Comparison of ENCODE assay signal across 10 mouse cellular contexts in the genomic region with DNA sequence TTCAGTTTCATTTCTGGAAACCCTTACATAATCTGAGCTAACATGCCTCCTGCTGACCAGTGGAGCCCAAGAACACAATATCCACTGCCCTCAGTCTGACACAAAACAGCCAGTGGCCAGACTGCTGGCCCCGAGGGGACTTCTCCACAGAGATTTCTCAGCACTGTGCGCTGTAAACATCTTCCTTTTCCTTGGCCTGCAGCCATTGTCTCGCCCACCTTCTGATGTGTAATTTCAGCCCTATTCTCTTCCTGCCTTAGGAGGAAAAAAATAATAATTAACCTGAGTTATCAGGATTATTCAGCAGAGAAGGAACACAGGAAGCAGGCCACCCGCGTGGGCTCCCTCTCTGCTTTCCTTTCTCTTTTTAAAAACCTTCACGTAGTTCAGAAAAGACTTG.
DNase-seq lines count a peak whose midpoint lies in the region; ATAC-seq and TF ChIP-seq lines count a peak whose summit lies in the region.
"Had no signal": no experiment of that assay in that cellular context is flagged by ENCODE, and none has a peak within 500 bp of the region (broad histone marks: within the 10 kb centered on the region; RNA-seq: fewer than 3 reads in every experiment).

No protein-coding gene starts in this region.

- H3K4me2 ChIP-seq in heart, embryonic 13.5 days = peak overlapping the region; percentile 11; the same call in 1 of the 2 replicates
- H3K4me2 ChIP-seq in lung, embryonic 14.5 days = no peak overlapping the region
- H3K4me2 ChIP-seq in midbrain, postnatal 0 days (ENCODE audit: low read depth, low read length, poor library complexity, severe bottlenecking) = no peak overlapping the region
- H3K4me2 ChIP-seq: limb, embryonic 13.5 days had no signal

- no peaks in the 10 kb centered on the region for H3K4me1 ChIP-seq in heart, embryonic 10.5 days
- H3K4me1 ChIP-seq in heart, embryonic 13.5 days = peaks cover 6% of the 10 kb centered on the region; the same call in 1 of the 2 replicates
- no peaks in the 10 kb centered on the region for H3K4me1 ChIP-seq in lung, embryonic 14.5 days (ENCODE audit: insufficient read depth)
- no peaks in the 10 kb centered on the region for H3K4me1 ChIP-seq in midbrain, postnatal 0 days (ENCODE audit: insufficient read depth, low read length)
- H3K4me1 ChIP-seq: limb, embryonic 13.5 days had no signal

- 59% methylated on average over 6 of the region's 6 CpGs for WGBS in heart, embryonic 10.5 days
- 50% methylated on average over 6 of the region's 6 CpGs for WGBS in heart, embryonic 13.5 days
- 47% methylated on average over 6 of the region's 6 CpGs for WGBS in lung, embryonic 14.5 days
- WGBS in midbrain, postnatal 0 days = 60% methylated on average over 6 of the region's 6 CpGs

- peak; percentile 98 for DNase-seq in heart, adult 11 months
- no peak for DNase-seq in heart, embryonic 10.5 days (ENCODE audit: low spot score)
- no peak for DNase-seq in Patski (ENCODE audit: low read depth, low spot score)
- peak; percentile 19 for DNase-seq in lung, embryonic 14.5 days
- DNase-seq in midbrain, postnatal 0 days (ENCODE audit: low spot score) = no peak
- DNase-seq in layer of hippocampus, adult 9-10 months (ENCODE audit: low spot score) = no peak

- H3K9ac ChIP-seq in heart, embryonic 13.5 days = no peak overlapping the region
- no peak overlapping the region for H3K9ac ChIP-seq in lung, embryonic 14.5 days
- no peak overlapping the region for H3K9ac ChIP-seq in midbrain, postnatal 0 days (replicated peaks; ENCODE audit: low read length, poor library complexity, severe bottlenecking)
- H3K9ac ChIP-seq: limb, embryonic 13.5 days had no signal

- CTCF ChIA-PET in Patski (lab: Charles Lee) = no interaction called here

- H3K4me3 ChIP-seq in heart, embryonic 10.5 days = no peak overlapping the region
- no peak overlapping the region for H3K4me3 ChIP-seq in heart, embryonic 13.5 days
- no peak overlapping the region for H3K4me3 ChIP-seq in lung, embryonic 14.5 days (ENCODE audit: low read depth, low read length)
- H3K4me3 ChIP-seq in midbrain, postnatal 0 days (ENCODE audit: low read depth, low read length) = no peak overlapping the region
- H3K4me3 ChIP-seq: limb, embryonic 13.5 days had no signal

- H3K27ac ChIP-seq in heart, embryonic 10.5 days = no peak overlapping the region
- no peak overlapping the region for H3K27ac ChIP-seq in heart, embryonic 13.5 days (replicated peaks)
- H3K27ac ChIP-seq in lung, embryonic 14.5 days (ENCODE audit: low read depth) = no peak overlapping the region
- H3K27ac ChIP-seq in midbrain, postnatal 0 days (ENCODE audit: low read depth, low read length) = no peak overlapping the region
- H3K27ac ChIP-seq: limb, embryonic 13.5 days had no signal

- in situ Hi-C loops in Patski (cut with MboI; ENCODE audit: low pct_unique_long_range_greater_than_20kb) = no loop called here

- ATAC-seq in Patski = peak; percentile 93
- ATAC-seq in heart, embryonic 13.5 days (ENCODE audit: extremely low read depth, insufficient number of reproducible peaks, low FRiP score, low TSS enrichment) = no peak
- no peak; the same call in 1 of the 2 replicates for ATAC-seq in lung, embryonic 14.5 days (ENCODE audit: insufficient read depth)
- no peak for ATAC-seq in midbrain, postnatal 0 days (ENCODE audit: low FRiP score)
- ATAC-seq in CD4-positive, CD25-positive, alpha-beta regulatory T cell, adult 4 months = no peak

- H3K9me3 ChIP-seq in heart, embryonic 10.5 days = no peaks in the 10 kb centered on the region
- H3K9me3 ChIP-seq in heart, embryonic 13.5 days = no peaks in the 10 kb centered on the region
- no peaks in the 10 kb centered on the region for H3K9me3 ChIP-seq in lung, embryonic 14.5 days (ENCODE audit: low read depth, low read length)
- no peaks in the 10 kb centered on the region for H3K9me3 ChIP-seq in midbrain, postnatal 0 days (ENCODE audit: low read length)
- H3K9me3 ChIP-seq: limb, embryonic 13.5 days had no signal

- POLR2A ChIA-PET in Patski (lab: Charles Lee) = no interaction called here

- H3K27me3 ChIP-seq in heart, embryonic 10.5 days (ENCODE audit: insufficient read depth, poor library complexity, severe bottlenecking) = no peaks in the 10 kb centered on the region
- no peaks in the 10 kb centered on the region for H3K27me3 ChIP-seq in Patski
- no peaks in the 10 kb centered on the region for H3K27me3 ChIP-seq in heart, embryonic 13.5 days (replicated peaks)
- H3K27me3 ChIP-seq in lung, embryonic 14.5 days (ENCODE audit: insufficient read depth, low read length) = no peaks in the 10 kb centered on the region
- H3K27me3 ChIP-seq in midbrain, postnatal 0 days (ENCODE audit: insufficient read depth, low read length) = no peaks in the 10 kb centered on the region
- H3K27me3 ChIP-seq: CH12.LX; limb, embryonic 13.5 days had no signal

- TF ChIP-seq CTCF in Patski (IDR thresholded peaks at IDR 0.05) = no peak
- TF ChIP-seq CTCF in lung, embryonic 14.5 days (IDR thresholded peaks at IDR 0.05; ENCODE audit: low read depth) = no peak
- no peak for TF ChIP-seq CTCF in midbrain, postnatal 0 days (IDR thresholded peaks at IDR 0.05)

- H3K36me3 ChIP-seq in heart, embryonic 10.5 days = no peaks in the 10 kb centered on the region
- H3K36me3 ChIP-seq in heart, embryonic 13.5 days = no peaks in the 10 kb centered on the region
- H3K36me3 ChIP-seq in lung, embryonic 14.5 days (ENCODE audit: insufficient read depth) = no peaks in the 10 kb centered on the region
- H3K36me3 ChIP-seq in midbrain, postnatal 0 days (ENCODE audit: insufficient read depth, low read length) = no peaks in the 10 kb centered on the region
- H3K36me3 ChIP-seq: limb, embryonic 13.5 days had no signal

Comparison
In these comparisons a context has a peak if more than half of its experiments do, and no peak if none do; other contexts are left out.
1. DNase-seq: peak in heart, adult 11 months (single experiment) and lung, embryonic 14.5 days (single experiment); none in heart, embryonic 10.5 days (single experiment), Patski (single experiment), midbrain, postnatal 0 days (single experiment) and layer of hippocampus, adult 9-10 months (single experiment).